Mouse (Mus musculus) G1E (cell line): ENCODE measurements around the gene S1pr4. TPM values are rescaled to one million over a fixed set of nuclear protein-coding genes. Genes with fewer than 3 reads are reported as not detected.

Experiments used
- ATAC-seq: 2 replicates; pipeline ENCODE4 v1.8.0; 2016; ENCODE audit warnings: mild to moderate bottlenecking; ENCODE audit not compliant: insufficient number of reproducible peaks, poor library complexity, low FRiP score, severe bottlenecking; ENCODE audit errors: extremely low read depth
- DNase-seq: peaks from one replicate; pipeline ENCODE4 v3.0.0; 2012; ENCODE audit warnings: low spot score
- H3K27me3 ChIP-seq: 2 replicates; pipeline ENCODE4 v1.6.1; 2012; ENCODE audit warnings: mild to moderate bottlenecking, low read length, inconsistent platforms; ENCODE audit not compliant: insufficient read depth
- H3K36me3 ChIP-seq: replicated peaks from 2 replicates; pipeline ENCODE3; 2012; ENCODE audit warnings: mild to moderate bottlenecking, inconsistent platforms
- H3K4me1 ChIP-seq: 2 replicates; pipeline ENCODE4 v1.6.1; 2012; ENCODE audit warnings: low read depth, low read length, inconsistent platforms, mixed read lengths; ENCODE audit not compliant: insufficient read depth
- H3K4me3 ChIP-seq: 2 replicates; pipeline ENCODE4 v1.5.1; 2012; ENCODE audit warnings: low read depth, mild to moderate bottlenecking, inconsistent platforms, low read length, moderate library complexity, mixed read lengths
- H3K9me3 ChIP-seq: replicated peaks from 2 replicates; pipeline ENCODE4 v1.6.1; 2012; ENCODE audit warnings: inconsistent platforms
- CTCF ChIP-seq: IDR thresholded peaks from 2 replicates; pipeline ENCODE4 v1.5.1; 2012; ENCODE audit warnings: low read depth, low read length, inconsistent platforms, mixed read lengths
- GATA1 ChIP-seq: IDR thresholded peaks from 2 replicates; pipeline ENCODE4 v1.6.1; 2012; ENCODE audit warnings: borderline replicate concordance, low read length, inconsistent platforms, mixed read lengths
- GATA2 ChIP-seq: IDR thresholded peaks from 2 replicates; pipeline ENCODE4 v1.6.1; 2012; ENCODE audit warnings: low read depth, low read length, inconsistent platforms, borderline replicate concordance
- POLR2AphosphoS5 ChIP-seq: IDR thresholded peaks from 2 replicates; pipeline ENCODE4 v1.6.1; 2012; ENCODE audit warnings: low read depth, low read length, inconsistent platforms; ENCODE audit not compliant: insufficient replicate concordance
- TAL1 ChIP-seq: conservative IDR thresholded peaks from 2 replicates; pipeline ENCODE4 v1.6.1; 2012; ENCODE audit warnings: low read depth, low read length, inconsistent platforms, mixed read lengths
- polyA plus RNA-seq: library from polyadenylated mRNA; stranded (reverse); fragments of >175 nt; gene quantifications from 2 replicates; pipeline ENCODE4 v1.2.3, GENCODE M21; 2012
- total RNA-seq, 2 experiments: library from RNA; stranded (forward) in 1 of 2; stranded (reverse) in 1 of 2; fragments of 200-1000 nt in 1 of 2; fragments of >200 nt in 1 of 2; fragmentation: Nextera tagmentation in 1 of 2; gene quantifications; 2 replicates each; pipeline ENCODE4 v1.2.3; 2014 to 2017

Gene S1pr4
- total and polyA plus RNA-seq, 3 experiments: 1.00 to 1.6 TPM; not detected in 1

DNA sequence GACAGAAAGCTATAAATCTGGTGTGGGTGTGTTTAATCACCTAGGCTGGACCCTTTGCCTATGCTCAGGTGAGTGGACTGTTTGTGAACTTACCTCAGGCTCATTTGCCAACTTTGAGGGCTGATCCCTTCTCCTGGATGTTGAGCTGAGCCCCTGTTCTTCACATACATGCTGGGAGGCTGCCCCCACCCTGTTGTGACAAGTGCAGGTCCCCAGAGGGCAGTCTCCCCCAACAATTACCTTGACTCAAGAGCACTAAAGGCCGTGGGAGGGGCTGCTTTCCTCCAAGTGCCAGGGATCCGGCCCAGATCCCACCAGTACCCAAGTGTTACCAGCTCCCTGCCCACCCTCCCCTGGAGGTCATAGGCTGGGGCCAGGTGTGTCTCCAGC is 14.9 kb downstream of the S1pr4 start:
- Histone ChIP-seq H3K9me3 (no peaks in the 10 kb centered on the region), H3K36me3 (peaks cover 52% of the 10 kb centered on the region), H3K4me1 (peaks cover 49% of the 10 kb centered on the region), H3K4me3 (no peak overlapping the region), H3K27me3 (peaks cover 23% of the 10 kb centered on the region)
- TF ChIP-seq GATA2: no peak
- TF ChIP-seq POLR2AphosphoS5: no peak
- TF ChIP-seq TAL1: no peak
- no peak for TF ChIP-seq GATA1
- no peak; the same call in 1 of the 2 replicates for TF ChIP-seq CTCF
- peak; percentile 41 for DNase-seq
- ATAC-seq: no peak

DNA sequence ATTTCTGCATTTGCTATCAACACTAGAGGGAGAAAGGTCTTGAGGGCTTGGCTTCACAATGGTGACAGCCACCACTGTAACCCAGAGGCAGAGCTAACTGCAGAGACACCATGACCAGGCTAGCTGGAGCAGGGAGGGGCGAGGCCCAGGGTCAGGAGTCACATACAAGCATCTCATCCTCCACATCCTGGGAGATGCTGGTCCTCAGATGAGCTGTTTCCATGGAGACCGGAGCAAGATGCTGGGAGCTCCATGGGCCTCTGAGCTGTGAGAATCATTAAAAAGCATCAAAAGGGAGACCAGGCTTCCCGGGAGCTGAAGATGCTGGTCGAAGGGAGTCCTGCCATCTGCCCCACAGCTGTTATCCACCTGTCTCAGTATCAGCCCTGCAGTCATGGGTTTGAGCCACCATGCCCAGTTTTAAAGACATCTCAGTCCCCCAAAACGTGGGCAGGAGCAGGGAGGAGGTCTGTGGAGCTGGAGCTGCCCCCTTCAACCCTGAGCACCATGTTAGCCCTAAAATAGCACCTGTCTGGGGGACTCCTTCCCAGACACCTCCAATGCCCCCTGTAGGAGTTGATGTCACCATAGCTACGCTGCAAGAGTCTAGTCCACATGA is 15.4 kb downstream of the S1pr4 start:
- peaks cover 27% of the 10 kb centered on the region for H3K27me3 ChIP-seq
- H3K9me3 ChIP-seq: no peaks in the 10 kb centered on the region
- DNase-seq: no peak
- H3K36me3 ChIP-seq: peaks cover 47% of the 10 kb centered on the region
- no peak for TF ChIP-seq TAL1
- TF ChIP-seq GATA2: no peak
- TF ChIP-seq GATA1: no peak
- no peak for TF ChIP-seq POLR2AphosphoS5
- H3K4me1 ChIP-seq: peaks cover 44% of the 10 kb centered on the region
- no peak for ATAC-seq
- H3K4me3 ChIP-seq: no peak overlapping the region

- no peaks in the 10 kb centered on the region for H3K9me3 ChIP-seq
- ATAC-seq (no peak), DNase-seq (no peak)
- H3K36me3 ChIP-seq: peaks cover 41% of the 10 kb centered on the region
- H3K4me3 ChIP-seq: no peak overlapping the region
- H3K27me3 ChIP-seq: peaks cover 27% of the 10 kb centered on the region
- peaks cover 44% of the 10 kb centered on the region for H3K4me1 ChIP-seq
- TF ChIP-seq GATA1 (no peak), CTCF (peak; percentile 48)
These were observed 15.9 kb downstream of the S1pr4 start for GRCm38 (mm10) chr10:81483983-81484382.

GRCm38 (mm10) chr10:81482533-81482889 is 17.4 kb downstream of the S1pr4 start, which contains the start of gene Celf5:
TSS of gene Celf5 (minus strand) at chr10:81482709.
- Histone ChIP-seq H3K4me1 (peaks cover 34% of the 10 kb centered on the region), H3K9me3 (no peaks in the 10 kb centered on the region), H3K4me3 (peak within 1 kb of the TSS; percentile 68; the same call in 1 of the 2 replicates), H3K36me3 (peaks cover 26% of the 10 kb centered on the region), H3K27me3 (peaks cover 33% of the 10 kb centered on the region)
- TF ChIP-seq GATA2: no peak
- TF ChIP-seq POLR2AphosphoS5: no peak
- no peak for TF ChIP-seq TAL1
- TF ChIP-seq GATA1: no peak
- TF ChIP-seq CTCF: peak; percentile 43
- peak; percentile 72 for DNase-seq
- no peak for ATAC-seq

DNA sequence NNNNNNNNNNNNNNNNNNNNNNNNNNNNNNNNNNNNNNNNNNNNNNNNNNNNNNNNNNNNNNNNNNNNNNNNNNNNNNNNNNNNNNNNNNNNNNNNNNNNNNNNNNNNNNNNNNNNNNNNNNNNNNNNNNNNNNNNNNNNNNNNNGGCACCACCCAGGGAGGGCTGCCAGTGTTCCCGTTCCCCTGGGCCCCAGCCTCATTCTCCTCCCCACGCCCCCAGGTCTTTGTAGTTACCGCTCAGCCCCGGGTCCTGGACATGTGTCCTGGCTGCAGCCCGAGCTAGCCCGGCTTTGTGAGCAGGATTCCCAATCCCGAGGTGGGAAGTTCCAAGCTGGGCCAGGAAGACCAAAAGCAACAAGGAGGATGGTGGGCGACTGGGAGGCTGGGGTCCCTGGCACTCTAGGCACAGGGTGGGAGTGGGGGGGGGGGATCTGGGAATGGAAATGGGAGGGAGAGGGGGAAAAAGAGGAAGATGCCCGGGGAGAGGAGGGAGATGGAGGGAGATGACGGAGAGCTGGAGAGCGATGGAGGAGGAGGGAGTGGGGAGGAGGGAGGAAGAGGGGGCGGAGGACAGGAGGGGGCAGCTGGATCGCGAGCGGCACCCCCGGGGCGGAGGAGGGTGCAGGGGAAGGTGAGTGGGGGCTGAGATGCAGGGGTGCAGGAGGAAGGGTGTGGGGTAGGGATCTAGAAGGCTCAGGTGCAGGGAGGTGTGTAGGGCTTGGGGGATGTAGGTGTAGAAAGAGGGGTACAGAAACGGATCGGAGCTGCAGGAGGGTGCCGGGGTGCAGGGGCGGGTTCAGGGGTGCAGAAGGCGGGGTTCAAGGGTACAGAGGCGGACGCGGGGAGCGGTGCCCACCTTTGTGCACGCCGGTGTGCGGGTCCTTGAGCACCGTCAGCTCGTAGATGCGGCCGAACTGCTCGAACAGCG is 18.1 kb downstream of the S1pr4 start:
- ATAC-seq: no peak

GRCm38 (mm10) chr10:81474461-81474860 is 25.5 kb downstream of the S1pr4 start:
- Histone ChIP-seq H3K36me3 (no peaks in the 10 kb centered on the region), H3K27me3 (peaks cover 63% of the 10 kb centered on the region), H3K9me3 (no peaks in the 10 kb centered on the region), H3K4me1 (peaks cover 7% of the 10 kb centered on the region), H3K4me3 (no peak overlapping the region)
- DNase-seq (no peak), ATAC-seq (no peak)
- TF ChIP-seq TAL1 (no peak), GATA2 (no peak), POLR2AphosphoS5 (no peak), GATA1 (no peak), CTCF (no peak)

More for the DNA sequence above, 18.1 kb downstream of the S1pr4 start:
- Histone ChIP-seq H3K27me3 (peaks cover 39% of the 10 kb centered on the region), H3K36me3 (peaks cover 20% of the 10 kb centered on the region), H3K4me3 (peak overlapping the region; percentile 68; the same call in 1 of the 2 replicates), H3K9me3 (no peaks in the 10 kb centered on the region), H3K4me1 (peaks cover 32% of the 10 kb centered on the region)
- TF ChIP-seq CTCF (no peak), TAL1 (no peak), GATA1 (no peak), GATA2 (no peak), POLR2AphosphoS5 (no peak)
- no peak for DNase-seq
